Mouse (Mus musculus) neural tube, embryonic 10.5 days (tissue): Measurements from ENCODE around the gene Babam2.
"Not testable (repeated sequence)": the region's sequence is repeated elsewhere in the genome, so short reads cannot be mapped to it uniquely, and the experiment has no call there.

Experiments
- DNase-seq: peaks from one replicate; pipeline ENCODE4 v3.0.0-alpha.2; 2017; ENCODE audit warnings: low spot score; ENCODE audit errors: extremely low spot score

The Babam2 gene

DNA sequence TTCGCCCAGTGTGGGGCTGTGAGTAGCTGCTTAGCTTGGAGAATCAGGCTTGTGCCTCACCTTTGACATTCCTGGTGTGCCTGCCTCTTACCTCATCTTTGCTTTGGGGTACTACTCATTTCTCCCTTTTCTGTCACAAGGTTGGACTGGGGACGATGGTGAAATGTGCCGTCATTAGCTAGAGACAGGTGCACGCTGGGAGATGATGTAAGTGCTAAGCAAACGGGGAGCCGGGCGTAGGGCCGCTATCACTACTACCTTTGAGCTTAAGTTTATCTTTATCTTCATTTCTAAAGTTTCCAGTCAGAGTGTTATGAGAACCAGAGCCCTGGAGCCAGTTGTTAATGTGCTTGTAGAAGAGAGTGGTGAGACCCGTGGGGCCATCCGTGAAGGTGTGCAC, 131.3 kb downstream of the Babam2 start:
- no peak for DNase-seq

DNA sequence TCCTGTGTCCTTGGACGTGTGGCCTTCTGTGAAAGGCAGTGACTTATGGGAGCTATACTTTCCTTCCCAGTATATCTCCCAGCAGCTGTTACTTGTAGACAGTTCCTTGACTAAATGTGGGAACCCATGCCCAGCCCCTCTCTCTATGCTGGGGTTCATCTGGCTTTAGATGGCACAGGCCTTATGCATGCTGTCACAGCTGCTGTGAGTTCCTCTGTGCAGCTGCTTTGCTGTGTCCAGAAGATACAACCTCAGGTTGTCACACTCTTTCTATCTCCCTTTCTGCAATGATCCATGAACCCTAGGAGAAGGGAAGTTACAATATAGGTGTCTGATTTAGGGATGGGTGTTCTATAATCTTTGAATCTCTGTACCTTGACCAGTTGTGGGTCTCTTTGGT, 132.1 kb downstream of the Babam2 start:
- DNase-seq = no peak

GRCm38 (mm10) chr5:31831587-31831986, 134.1 kb downstream of the Babam2 start:
- DNase-seq = no peak

DNA sequence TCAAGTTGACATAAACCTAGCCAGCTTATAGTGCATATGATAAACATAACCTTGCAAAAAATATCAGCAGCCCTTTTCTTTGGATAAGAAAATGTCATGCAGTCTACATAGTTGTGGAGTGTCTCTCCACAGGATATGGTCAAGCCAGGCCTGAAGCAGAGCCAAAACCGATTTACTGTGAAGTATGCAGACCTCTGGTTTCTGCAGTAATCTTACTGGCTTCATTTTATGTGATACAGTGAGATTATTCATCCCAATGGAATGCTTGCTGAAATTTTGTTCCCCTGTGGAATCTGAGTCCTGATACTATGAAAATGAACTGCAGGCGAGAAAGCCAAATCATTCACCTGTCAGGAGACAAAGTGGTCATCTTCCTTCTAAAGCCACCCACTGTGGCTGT, 138.2 kb downstream of the Babam2 start:
- no peak for DNase-seq

- DNase-seq = no peak
Observed at GRCm38 (mm10) chr5:31839973-31840372, 142.5 kb downstream of the Babam2 start.

DNA sequence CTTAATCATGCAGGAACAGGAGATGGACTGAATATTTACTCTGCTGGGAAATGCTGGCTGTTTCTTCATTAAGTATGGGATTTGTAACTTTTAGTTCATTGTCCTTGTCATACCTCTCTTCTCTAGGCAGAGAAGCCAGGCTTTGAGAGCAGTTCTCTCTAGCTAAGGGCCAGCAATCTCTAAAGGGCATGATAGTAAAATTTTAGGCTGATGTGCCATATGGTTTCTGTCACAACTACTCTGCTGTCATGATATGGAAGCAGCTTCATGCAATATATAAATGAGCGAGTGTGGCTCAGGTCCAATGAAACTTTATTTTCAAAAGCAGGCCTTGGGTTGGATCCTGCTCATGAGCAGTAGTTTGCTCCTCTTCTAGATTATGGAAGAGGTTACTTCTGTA, 142.9 kb downstream of the Babam2 start:
- DNase-seq = no peak

GRCm38 (mm10) chr5:31844856-31845255, 147.4 kb downstream of the Babam2 start:
- no peak for DNase-seq

DNA sequence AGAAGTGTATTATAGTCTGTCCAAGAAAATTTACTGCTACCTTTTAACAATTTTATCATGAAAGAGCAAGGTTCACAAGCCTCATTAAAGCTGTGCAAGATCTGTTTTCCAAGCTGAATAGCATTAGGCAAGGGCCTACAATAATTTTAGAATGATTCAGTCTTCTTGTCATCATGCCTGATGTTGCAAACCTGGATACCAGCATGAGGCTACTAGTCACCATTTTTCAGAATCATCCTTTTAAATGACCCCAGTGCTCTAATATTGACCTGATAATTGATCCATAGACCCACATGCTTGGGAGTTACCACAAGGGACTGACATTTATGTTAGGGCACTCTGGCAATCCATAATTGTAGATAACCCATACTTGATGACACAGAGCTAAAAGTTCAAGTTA, 149.5 kb downstream of the Babam2 start:
- no peak for DNase-seq

DNA sequence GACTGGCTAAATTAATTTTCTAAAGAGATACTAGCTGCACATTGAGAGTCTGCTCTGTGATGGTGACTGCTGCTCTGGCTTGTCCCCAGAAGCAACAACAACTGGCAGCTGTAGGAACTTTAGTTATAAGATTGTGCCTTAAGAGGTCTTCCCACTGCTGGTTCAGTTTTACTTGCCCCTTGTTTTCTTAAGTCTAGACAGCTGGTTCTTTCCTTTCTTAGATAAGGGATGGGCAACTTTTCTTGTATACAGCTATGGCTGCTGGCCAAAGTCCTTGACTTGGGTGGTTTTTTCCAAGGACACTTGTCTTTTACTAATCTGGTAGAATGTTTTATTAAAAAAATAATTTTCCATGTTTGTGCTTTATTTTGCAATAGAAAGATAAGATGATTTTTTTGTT, 151.5 kb downstream of the Babam2 start:
- DNase-seq = no peak

- DNase-seq = no peak
Observed at GRCm38 (mm10) chr5:31852786-31853185, 155.3 kb downstream of the Babam2 start.

GRCm38 (mm10) chr5:31853831-31854230, 156.3 kb downstream of the Babam2 start:
- DNase-seq = no peak

GRCm38 (mm10) chr5:31858877-31859276, 161.4 kb downstream of the Babam2 start:
- DNase-seq = not testable (repeated sequence)

DNA sequence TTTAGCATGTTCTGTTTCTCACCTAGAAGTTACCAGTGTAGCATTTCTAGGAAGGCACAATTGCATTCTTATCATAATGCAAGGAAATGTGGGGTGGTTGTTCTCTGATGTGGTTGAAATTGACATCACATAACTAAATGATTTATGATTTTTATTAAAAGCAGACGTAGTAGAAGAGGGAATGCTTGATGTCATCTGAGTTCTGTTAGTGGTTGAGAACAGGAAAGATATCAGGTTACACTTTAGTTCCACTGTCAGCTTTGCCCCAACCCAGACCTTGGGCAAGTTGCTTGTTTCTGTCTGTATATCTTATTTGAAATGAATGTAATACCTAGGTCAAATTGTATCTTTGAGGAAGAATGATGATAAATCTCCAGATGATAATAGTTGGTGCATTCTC, 162.9 kb downstream of the Babam2 start:
- no peak for DNase-seq

GRCm38 (mm10) chr5:31860831-31861624, 163.5 kb downstream of the Babam2 start:
- no peak for DNase-seq

DNA sequence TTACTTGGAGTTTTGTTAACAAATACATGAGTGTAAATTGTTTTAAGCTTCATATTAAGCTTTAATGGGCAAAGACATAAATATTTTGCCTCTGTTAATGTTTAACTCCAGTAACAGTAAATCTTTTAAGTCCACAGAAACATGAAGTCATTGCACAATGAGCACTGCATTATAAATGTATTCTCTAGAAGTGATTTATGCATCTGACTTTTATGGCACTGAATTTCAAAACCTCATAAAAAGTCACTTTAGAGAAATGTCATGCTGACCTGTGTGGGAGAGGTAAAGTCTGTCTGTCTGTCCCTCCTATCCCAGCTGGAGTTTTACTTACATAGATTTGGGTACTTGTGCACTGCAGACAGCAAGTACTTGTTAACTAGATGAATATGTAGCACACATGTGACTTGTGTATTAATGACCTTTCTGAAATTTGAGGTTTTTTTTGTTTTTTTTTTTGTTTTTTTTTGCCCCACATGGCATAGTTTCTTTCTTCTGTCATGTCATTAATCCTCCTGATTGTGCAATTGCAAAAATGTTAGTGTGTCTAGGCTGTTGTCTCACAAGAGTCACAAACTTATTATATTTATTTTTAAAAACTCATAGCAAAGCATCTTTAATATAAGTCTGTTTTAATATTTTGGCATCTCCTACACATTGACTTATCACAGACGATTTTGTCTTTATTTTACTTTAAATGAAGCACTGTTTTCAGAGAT, 165.4 kb downstream of the Babam2 start:
- no peak for DNase-seq

DNA sequence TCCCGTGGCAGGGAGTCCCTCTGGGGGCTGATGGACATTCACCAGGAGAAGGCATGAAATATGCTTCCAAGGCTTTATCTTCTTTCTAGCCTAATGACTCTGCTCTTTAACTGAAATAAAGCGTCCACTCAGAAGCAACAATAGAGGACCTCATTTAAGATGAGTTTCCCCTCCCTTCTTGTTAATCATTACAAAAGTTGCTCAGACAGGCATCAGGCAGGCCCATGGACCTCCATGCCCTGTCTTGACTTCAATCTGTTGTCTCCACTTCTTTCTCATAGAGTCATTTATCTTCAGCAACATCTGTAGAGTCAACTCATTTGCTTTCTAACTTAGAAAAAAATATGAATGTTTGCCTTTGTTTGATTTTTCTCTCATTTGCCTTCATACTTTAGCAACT, 166.6 kb downstream of the Babam2 start:
- DNase-seq = no peak

- DNase-seq = no peak
Observed at GRCm38 (mm10) chr5:31866071-31866470, 168.6 kb downstream of the Babam2 start.

DNA sequence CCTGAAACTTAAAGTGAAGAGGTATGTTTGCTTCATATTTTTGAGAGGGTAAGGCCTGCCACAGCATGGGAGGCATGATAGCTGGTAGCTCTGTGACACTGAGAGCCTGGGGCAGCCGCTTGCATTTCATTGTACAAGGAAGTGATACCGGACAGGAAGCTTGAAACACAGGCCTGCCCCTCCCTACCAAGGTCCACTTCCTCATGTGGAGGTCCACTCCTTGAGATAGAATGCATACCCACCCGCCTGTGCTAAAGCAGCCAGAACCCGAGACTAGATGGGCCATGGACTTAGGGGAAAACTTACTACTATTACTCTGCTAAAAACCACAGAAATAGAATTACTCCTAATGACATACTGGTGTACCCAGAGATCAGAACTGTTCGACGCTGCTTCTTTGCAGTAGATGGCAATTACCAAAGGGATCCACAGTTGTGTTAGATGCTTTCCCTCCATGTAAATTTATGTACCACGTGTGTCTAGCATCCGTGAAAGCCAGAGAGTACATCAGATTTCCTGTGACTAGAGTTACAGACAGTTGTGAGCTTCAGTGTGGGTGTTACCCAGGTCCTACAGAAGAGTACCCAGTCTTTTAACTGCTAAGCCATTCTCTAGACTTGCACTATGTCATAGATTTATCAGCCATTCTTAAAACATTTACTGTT, 173.5 kb downstream of the Babam2 start:
- no peak for DNase-seq

DNA sequence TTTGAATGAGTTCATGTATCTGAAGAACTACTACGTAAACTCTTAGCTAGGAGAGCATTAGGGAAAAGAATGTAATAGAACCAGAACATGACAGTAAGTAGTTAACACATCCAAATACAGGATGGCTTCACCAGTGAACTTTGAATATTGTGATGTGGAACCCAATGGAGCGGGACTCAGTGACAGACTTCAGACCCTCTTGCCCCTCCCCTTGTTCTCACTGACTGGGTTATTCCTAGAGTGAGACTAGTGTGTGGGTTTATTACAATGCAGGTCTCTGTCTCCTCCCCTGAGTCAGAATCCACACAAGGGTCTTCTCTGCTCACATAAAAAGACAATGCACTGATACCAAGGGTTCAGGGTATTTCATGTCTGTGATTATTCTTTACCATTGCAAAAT, 175.8 kb downstream of the Babam2 start:
- DNase-seq = no peak

DNA sequence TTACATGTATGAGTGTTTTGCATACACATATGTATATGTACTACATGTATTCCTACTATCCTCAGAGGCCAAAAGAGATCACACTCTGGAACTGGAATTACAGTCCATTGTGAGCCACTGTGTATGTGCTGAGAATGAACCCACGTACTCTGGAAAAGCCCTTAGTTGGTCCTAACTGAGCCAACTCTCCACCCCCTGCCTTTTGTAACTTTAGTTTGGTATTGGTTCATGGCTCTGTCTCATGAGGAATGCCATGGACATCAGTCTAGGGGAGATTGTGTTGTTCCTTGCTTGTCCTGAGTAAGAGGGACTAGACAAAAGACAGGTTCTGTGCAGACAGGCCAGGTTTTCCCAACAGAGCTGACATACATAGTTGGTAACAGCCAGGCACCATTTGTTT, 177.1 kb downstream of the Babam2 start:
- no peak for DNase-seq

GRCm38 (mm10) chr5:31875443-31875842, 178.0 kb downstream of the Babam2 start:
- no peak for DNase-seq

GRCm38 (mm10) chr5:31876216-31876974, 178.9 kb downstream of the Babam2 start:
- DNase-seq = no peak
